Mouse (Mus musculus): ENCODE data around the gene Erc2. TPM values are rescaled to one million over a fixed set of nuclear protein-coding genes. Genes with fewer than 3 reads are reported as not detected.

Erc2 gene
- polyA plus RNA-seq, 1 experiment from 2014 or later = 7.3 TPM

- no peaks in the 10 kb centered on the region for H3K9me3 ChIP-seq (ENCODE audit: control insufficient read depth, low read length)
- no peaks in the 10 kb centered on the region for H3K36me3 ChIP-seq (ENCODE audit: control insufficient read depth, insufficient read depth, low read length)
- no peak overlapping the region for H3K27ac ChIP-seq (ENCODE audit: low read depth, low read length)
- H3K4me3 ChIP-seq (ENCODE audit: low read length) = no peak overlapping the region
- no peaks in the 10 kb centered on the region for H3K4me1 ChIP-seq (ENCODE audit: control insufficient read depth, insufficient read depth, low read length)
- WGBS = 89% methylated on average over 1 of the region's 1 CpGs
- no peak overlapping the region for H3K4me2 ChIP-seq (replicated peaks; ENCODE audit: low read depth, low read length)
- ATAC-seq (ENCODE audit: low FRiP score, low TSS enrichment) = no peak
- H3K9ac ChIP-seq (ENCODE audit: low read depth, low read length) = no peak overlapping the region
- no peaks in the 10 kb centered on the region for H3K27me3 ChIP-seq (ENCODE audit: control insufficient read depth, insufficient read depth, low read length)
Measured at GRCm38 (mm10) chr14:27840120-27840519, 217.9 kb downstream of the Erc2 start.

- Histone ChIP-seq H3K36me3 (ENCODE audit: control insufficient read depth, insufficient read depth, low read length) (no peaks in the 10 kb centered on the region), H3K9me3 (ENCODE audit: control insufficient read depth, low read length) (no peaks in the 10 kb centered on the region), H3K27me3 (ENCODE audit: control insufficient read depth, insufficient read depth, low read length) (no peaks in the 10 kb centered on the region), H3K27ac (ENCODE audit: low read depth, low read length) (no peak overlapping the region), H3K4me3 (ENCODE audit: low read length) (no peak overlapping the region), H3K4me2 (replicated peaks; ENCODE audit: low read depth, low read length) (no peak overlapping the region), H3K4me1 (ENCODE audit: control insufficient read depth, insufficient read depth, low read length) (no peaks in the 10 kb centered on the region), H3K9ac (ENCODE audit: low read depth, low read length) (no peak overlapping the region)
- no peak for ATAC-seq (ENCODE audit: low FRiP score, low TSS enrichment)
- 81% methylated on average over 2 of the region's 2 CpGs for WGBS
Measured at GRCm38 (mm10) chr14:27846875-27847274, 224.6 kb downstream of the Erc2 start.

- no peak overlapping the region for H3K9ac ChIP-seq (ENCODE audit: low read depth, low read length)
- no peak overlapping the region for H3K4me3 ChIP-seq (ENCODE audit: low read length)
- H3K4me1 ChIP-seq (ENCODE audit: control insufficient read depth, insufficient read depth, low read length) = no peaks in the 10 kb centered on the region
- 79% methylated on average over 3 of the region's 3 CpGs for WGBS
- ATAC-seq (ENCODE audit: low FRiP score, low TSS enrichment) = no peak
- no peak overlapping the region for H3K27ac ChIP-seq (ENCODE audit: low read depth, low read length)
- H3K27me3 ChIP-seq (ENCODE audit: control insufficient read depth, insufficient read depth, low read length) = no peaks in the 10 kb centered on the region
- no peaks in the 10 kb centered on the region for H3K36me3 ChIP-seq (ENCODE audit: control insufficient read depth, insufficient read depth, low read length)
- no peak overlapping the region for H3K4me2 ChIP-seq (replicated peaks; ENCODE audit: low read depth, low read length)
- no peaks in the 10 kb centered on the region for H3K9me3 ChIP-seq (ENCODE audit: control insufficient read depth, low read length)
Measured at GRCm38 (mm10) chr14:27847291-27847690, 225.1 kb downstream of the Erc2 start.

- Histone ChIP-seq H3K4me2 (replicated peaks; ENCODE audit: low read depth, low read length) (no peak overlapping the region), H3K9me3 (ENCODE audit: control insufficient read depth, low read length) (no peaks in the 10 kb centered on the region), H3K4me3 (ENCODE audit: low read length) (no peak overlapping the region), H3K36me3 (ENCODE audit: control insufficient read depth, insufficient read depth, low read length) (no peaks in the 10 kb centered on the region), H3K27me3 (ENCODE audit: control insufficient read depth, insufficient read depth, low read length) (no peaks in the 10 kb centered on the region), H3K9ac (ENCODE audit: low read depth, low read length) (no peak overlapping the region), H3K4me1 (ENCODE audit: control insufficient read depth, insufficient read depth, low read length) (no peaks in the 10 kb centered on the region), H3K27ac (ENCODE audit: low read depth, low read length) (no peak overlapping the region)
- WGBS = 77% methylated on average over 2 of the region's 2 CpGs
- no peak for ATAC-seq (ENCODE audit: low FRiP score, low TSS enrichment)
Measured at GRCm38 (mm10) chr14:27851231-27851630, 229.0 kb downstream of the Erc2 start.

GRCm38 (mm10) chr14:27852606-27853005 is 230.4 kb downstream of the Erc2 start:
- Histone ChIP-seq H3K9me3 (ENCODE audit: control insufficient read depth, low read length) (no peaks in the 10 kb centered on the region), H3K4me2 (replicated peaks; ENCODE audit: low read depth, low read length) (no peak overlapping the region), H3K27ac (ENCODE audit: low read depth, low read length) (no peak overlapping the region), H3K4me1 (ENCODE audit: control insufficient read depth, insufficient read depth, low read length) (no peaks in the 10 kb centered on the region), H3K27me3 (ENCODE audit: control insufficient read depth, insufficient read depth, low read length) (no peaks in the 10 kb centered on the region), H3K4me3 (ENCODE audit: low read length) (no peak overlapping the region), H3K36me3 (ENCODE audit: control insufficient read depth, insufficient read depth, low read length) (no peaks in the 10 kb centered on the region), H3K9ac (ENCODE audit: low read depth, low read length) (no peak overlapping the region)
- 82% methylated on average over 6 of the region's 6 CpGs for WGBS
- ATAC-seq (ENCODE audit: low FRiP score, low TSS enrichment) = no peak

GRCm38 (mm10) chr14:27860371-27861046 is 238.3 kb downstream of the Erc2 start:
- Histone ChIP-seq H3K4me2 (replicated peaks; ENCODE audit: low read depth, low read length) (no peak overlapping the region), H3K9me3 (ENCODE audit: control insufficient read depth, low read length) (no peaks in the 10 kb centered on the region), H3K27ac (ENCODE audit: low read depth, low read length) (no peak overlapping the region), H3K9ac (ENCODE audit: low read depth, low read length) (no peak overlapping the region), H3K4me1 (ENCODE audit: control insufficient read depth, insufficient read depth, low read length) (no peaks in the 10 kb centered on the region), H3K4me3 (ENCODE audit: low read length) (no peak overlapping the region), H3K36me3 (ENCODE audit: control insufficient read depth, insufficient read depth, low read length) (no peaks in the 10 kb centered on the region), H3K27me3 (ENCODE audit: control insufficient read depth, insufficient read depth, low read length) (no peaks in the 10 kb centered on the region)
- 84% methylated on average over 6 of the region's 6 CpGs for WGBS
- no peak for ATAC-seq (ENCODE audit: low FRiP score, low TSS enrichment)

- H3K27ac ChIP-seq (ENCODE audit: low read depth, low read length) = no peak overlapping the region
- H3K36me3 ChIP-seq (ENCODE audit: control insufficient read depth, insufficient read depth, low read length) = no peaks in the 10 kb centered on the region
- no peak for ATAC-seq (ENCODE audit: low FRiP score, low TSS enrichment)
- no peak overlapping the region for H3K4me3 ChIP-seq (ENCODE audit: low read length)
- H3K4me1 ChIP-seq (ENCODE audit: control insufficient read depth, insufficient read depth, low read length) = no peaks in the 10 kb centered on the region
- no peaks in the 10 kb centered on the region for H3K27me3 ChIP-seq (ENCODE audit: control insufficient read depth, insufficient read depth, low read length)
- H3K9me3 ChIP-seq (ENCODE audit: control insufficient read depth, low read length) = no peaks in the 10 kb centered on the region
- H3K9ac ChIP-seq (ENCODE audit: low read depth, low read length) = no peak overlapping the region
- no peak overlapping the region for H3K4me2 ChIP-seq (replicated peaks; ENCODE audit: low read depth, low read length)
Measured at GRCm38 (mm10) chr14:27862299-27862698, 240.1 kb downstream of the Erc2 start.

GRCm38 (mm10) chr14:27867386-27867785 is 245.2 kb downstream of the Erc2 start:
- Histone ChIP-seq H3K4me1 (ENCODE audit: control insufficient read depth, insufficient read depth, low read length) (no peaks in the 10 kb centered on the region), H3K27me3 (ENCODE audit: control insufficient read depth, insufficient read depth, low read length) (no peaks in the 10 kb centered on the region), H3K9me3 (ENCODE audit: control insufficient read depth, low read length) (no peaks in the 10 kb centered on the region), H3K9ac (ENCODE audit: low read depth, low read length) (no peak overlapping the region), H3K4me2 (replicated peaks; ENCODE audit: low read depth, low read length) (no peak overlapping the region), H3K4me3 (ENCODE audit: low read length) (no peak overlapping the region), H3K36me3 (ENCODE audit: control insufficient read depth, insufficient read depth, low read length) (no peaks in the 10 kb centered on the region), H3K27ac (ENCODE audit: low read depth, low read length) (no peak overlapping the region)
- no peak for ATAC-seq (ENCODE audit: low FRiP score, low TSS enrichment)

- no peak overlapping the region for H3K9ac ChIP-seq (ENCODE audit: low read depth, low read length)
- no peaks in the 10 kb centered on the region for H3K36me3 ChIP-seq (ENCODE audit: control insufficient read depth, insufficient read depth, low read length)
- H3K9me3 ChIP-seq (ENCODE audit: control insufficient read depth, low read length) = no peaks in the 10 kb centered on the region
- no peak overlapping the region for H3K4me3 ChIP-seq (ENCODE audit: low read length)
- H3K27ac ChIP-seq (ENCODE audit: low read depth, low read length) = no peak overlapping the region
- H3K4me2 ChIP-seq (replicated peaks; ENCODE audit: low read depth, low read length) = no peak overlapping the region
- H3K27me3 ChIP-seq (ENCODE audit: control insufficient read depth, insufficient read depth, low read length) = no peaks in the 10 kb centered on the region
- ATAC-seq (ENCODE audit: low FRiP score, low TSS enrichment) = no peak
- 83% methylated on average over 1 of the region's 1 CpGs for WGBS
- H3K4me1 ChIP-seq (ENCODE audit: control insufficient read depth, insufficient read depth, low read length) = no peaks in the 10 kb centered on the region
Measured at GRCm38 (mm10) chr14:27873619-27874018, 251.4 kb downstream of the Erc2 start.
